In genomic region chr8:94171321-94171755, GRCm38 (mm10) we compare ENCODE assay signal across 2 mouse cellular contexts.
TF ChIP-seq lines count a peak whose summit lies in the region.

No protein-coding gene starts in this region.

TF ChIP-seq in CH12.LX, 34 proteins besides CTCF, POLR2A, EP300 and RAD21:
- TF ChIP-seq CHD2 (IDR thresholded peaks at IDR 0.05; ENCODE audit: low read length) (no peak), HCFC1 (IDR thresholded peaks at IDR 0.05; ENCODE audit: low read depth, low read length) (no peak), SIN3A (IDR thresholded peaks at IDR 0.05; ENCODE audit: low read length) (no peak), ETS1 (conservative IDR thresholded peaks at IDR 0.05; ENCODE audit: low read depth, low read length) (no peak), JUN (IDR thresholded peaks at IDR 0.05; ENCODE audit: insufficient read depth, low read depth, low read length) (no peak)

TF ChIP-seq in MEL, 35 proteins besides CTCF, POLR2A, EP300 and RAD21:
- TF ChIP-seq SMC3 (IDR thresholded peaks at IDR 0.05; ENCODE audit: low read depth, low read length) (no peak), ZNF384 (IDR thresholded peaks at IDR 0.05; ENCODE audit: low read depth, low read length) (no peak), GABPA (IDR thresholded peaks at IDR 0.05; ENCODE audit: low read depth, low read length) (no peak), ELF1 (IDR thresholded peaks at IDR 0.05; ENCODE audit: low read depth, low read length) (no peak), UBTF (IDR thresholded peaks at IDR 0.05; ENCODE audit: borderline replicate concordance, insufficient read depth, low read depth, low read length) (no peak), TBP (IDR thresholded peaks at IDR 0.05; ENCODE audit: low read depth, low read length) (no peak), E2F4 (IDR thresholded peaks at IDR 0.05; ENCODE audit: borderline replicate concordance, low read depth, low read length) (no peak), CHD2 (IDR thresholded peaks at IDR 0.05; ENCODE audit: low read length) (no peak), NRF1 (IDR thresholded peaks at IDR 0.05; ENCODE audit: insufficient read depth, low read depth, low read length, poor library complexity, severe bottlenecking) (no peak), POLR2AphosphoS2 (IDR thresholded peaks at IDR 0.05; ENCODE audit: low read length) (no peak), USF2 (IDR thresholded peaks at IDR 0.05; ENCODE audit: borderline replicate concordance in 1 of 2, insufficient read depth in 1 of 2, low read depth in 1 of 2, low read length in 2 of 2) (no peak)
